Mouse (Mus musculus) spleen, postnatal 14 days (tissue): ENCODE results near the gene Pcare.
"Not testable (repeated sequence)": the region's sequence is repeated elsewhere in the genome, so short reads cannot be mapped to it uniquely, and the experiment has no call there.

Experiments used
- DNase-seq, 2 experiments: peaks; one replicate each; pipeline ENCODE4 v3.0.0; 2021 to 2022; ENCODE audit warnings: low spot score in 2 of 2

The Pcare gene

DNA sequence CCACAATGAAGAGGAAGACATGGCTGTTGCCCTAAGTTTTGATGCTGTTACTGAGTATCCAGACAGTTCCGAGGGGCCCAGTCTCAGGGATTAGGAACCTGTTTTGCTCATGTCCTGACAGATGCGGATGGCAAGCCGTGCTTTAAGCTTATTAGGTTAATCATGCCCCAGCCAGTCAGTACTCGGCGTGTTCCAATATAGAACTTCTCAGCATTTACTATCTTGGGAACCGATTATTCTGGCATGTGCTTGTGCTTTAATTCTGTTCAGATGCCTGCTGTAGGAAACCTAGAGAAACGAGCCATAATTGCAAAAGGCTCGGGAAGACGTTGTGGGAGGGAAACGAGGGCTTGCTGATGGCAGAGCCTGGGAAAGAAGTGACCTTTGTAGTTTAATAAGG, at the start of gene Pcare:
Gene Pcare, minus strand, starts transcription at position 64 of the 400 bp plus-strand sequence.
- no peak for DNase-seq

DNA sequence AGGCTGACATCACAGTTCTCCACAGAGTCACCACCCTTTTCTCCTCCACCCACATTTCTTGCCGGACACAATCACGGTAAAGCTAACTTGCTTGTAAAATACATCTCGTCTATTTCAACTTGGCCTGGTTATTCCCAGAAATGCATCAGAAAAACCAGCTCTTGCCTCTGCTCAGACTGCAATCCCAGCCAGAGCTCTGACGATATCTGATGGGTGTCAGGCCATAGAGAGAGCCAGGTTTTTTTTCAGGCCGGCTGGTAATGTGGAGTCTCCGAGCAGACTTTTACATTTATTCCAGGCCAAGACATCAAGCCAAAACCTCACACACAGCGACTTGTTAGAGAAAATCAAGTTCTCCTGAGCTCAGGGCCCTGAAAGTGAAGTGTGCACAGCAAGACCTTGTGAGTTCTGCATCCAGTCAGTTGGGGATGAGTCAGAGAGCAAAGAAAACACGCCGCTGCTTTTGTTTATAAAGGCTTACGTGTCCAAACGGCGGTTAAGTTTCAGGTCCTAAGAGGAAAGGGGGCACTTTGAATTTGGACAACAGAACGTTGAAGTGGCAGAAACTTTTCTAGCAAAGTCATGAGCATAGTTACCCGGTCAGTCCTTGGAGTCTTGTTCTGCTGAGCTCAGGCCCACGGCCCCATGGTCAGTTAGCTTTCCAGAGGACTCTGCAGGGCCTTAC, 43.0 kb upstream of the Pcare start:
- no peak for DNase-seq

DNA sequence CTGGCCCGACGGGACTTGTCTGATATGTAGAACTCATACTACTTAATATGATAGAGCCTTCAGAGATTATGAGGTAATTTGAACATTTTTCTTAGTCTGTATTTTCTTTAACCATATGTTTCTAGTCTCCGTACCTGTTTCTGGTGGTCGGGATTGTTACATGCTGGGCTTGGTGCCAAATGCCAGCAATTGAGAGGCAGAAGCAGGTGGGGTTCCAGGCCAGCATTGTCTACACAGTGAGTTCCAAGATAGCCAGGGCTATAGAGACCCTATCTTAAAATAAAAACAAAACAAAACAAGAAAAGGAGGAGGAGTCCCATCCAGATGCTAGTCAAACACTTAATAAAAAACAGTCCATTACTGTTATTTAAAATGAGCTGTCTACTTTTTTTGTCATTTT, 38.9 kb upstream of the Pcare start:
- no peak for DNase-seq

DNA sequence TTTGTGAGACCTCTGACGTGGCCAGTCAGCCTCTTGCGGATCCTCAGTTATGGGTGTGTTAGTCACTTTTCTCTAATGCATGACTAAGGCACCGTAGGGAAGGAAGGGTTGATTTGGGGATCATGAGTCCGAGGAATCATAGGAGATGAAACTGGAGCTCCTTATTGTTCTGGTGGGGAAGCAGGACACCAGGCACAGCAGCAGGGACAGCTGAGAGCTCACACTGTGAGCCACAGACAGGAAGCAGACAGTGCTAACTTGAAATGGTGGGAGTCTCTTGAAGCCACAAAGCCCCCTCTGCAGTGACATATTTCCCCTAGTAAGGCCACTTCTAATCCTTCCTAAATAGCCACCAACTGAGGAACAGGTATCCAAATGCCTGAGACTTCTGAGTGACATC, 38.4 kb upstream of the Pcare start:
- no peak for DNase-seq

DNA sequence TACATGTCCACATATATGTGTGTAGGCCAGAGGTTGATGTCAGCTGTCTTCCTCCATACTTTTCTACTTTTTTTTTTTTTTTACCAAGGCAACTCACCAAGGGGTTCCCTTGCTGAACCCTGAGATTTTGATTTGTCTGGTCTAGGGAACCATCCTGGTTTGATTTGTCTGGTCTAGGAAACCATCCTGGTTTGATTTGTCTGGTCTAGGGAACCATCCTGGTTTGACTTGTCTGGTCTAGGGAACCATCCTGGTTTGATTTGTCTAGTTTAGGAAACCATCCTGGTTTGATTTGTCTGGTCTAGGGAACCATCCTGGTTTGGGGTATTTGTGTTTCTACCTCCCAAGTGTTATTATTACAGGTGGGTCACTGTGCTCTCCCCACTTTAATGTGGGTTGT, 33.8 kb upstream of the Pcare start:
- DNase-seq, result no peak

DNA sequence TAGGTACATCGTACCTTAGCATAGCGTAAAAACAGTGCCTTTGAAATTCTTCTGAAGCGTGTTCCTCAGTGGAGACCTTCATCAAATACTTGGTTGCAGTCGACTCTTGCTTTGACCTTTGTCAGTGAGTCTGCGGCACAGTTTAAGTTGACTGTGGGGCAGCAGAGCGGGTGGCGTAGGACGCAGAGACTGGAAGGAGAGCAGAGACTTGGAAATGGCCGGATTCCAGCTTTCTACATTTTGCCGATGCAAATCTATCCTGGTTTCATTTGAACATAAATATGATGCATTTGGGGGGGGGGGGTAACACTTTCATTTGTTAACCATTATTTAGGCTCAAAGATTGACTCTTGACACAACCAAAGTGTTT, 30.7 kb upstream of the Pcare start:
- no peak for DNase-seq

DNA sequence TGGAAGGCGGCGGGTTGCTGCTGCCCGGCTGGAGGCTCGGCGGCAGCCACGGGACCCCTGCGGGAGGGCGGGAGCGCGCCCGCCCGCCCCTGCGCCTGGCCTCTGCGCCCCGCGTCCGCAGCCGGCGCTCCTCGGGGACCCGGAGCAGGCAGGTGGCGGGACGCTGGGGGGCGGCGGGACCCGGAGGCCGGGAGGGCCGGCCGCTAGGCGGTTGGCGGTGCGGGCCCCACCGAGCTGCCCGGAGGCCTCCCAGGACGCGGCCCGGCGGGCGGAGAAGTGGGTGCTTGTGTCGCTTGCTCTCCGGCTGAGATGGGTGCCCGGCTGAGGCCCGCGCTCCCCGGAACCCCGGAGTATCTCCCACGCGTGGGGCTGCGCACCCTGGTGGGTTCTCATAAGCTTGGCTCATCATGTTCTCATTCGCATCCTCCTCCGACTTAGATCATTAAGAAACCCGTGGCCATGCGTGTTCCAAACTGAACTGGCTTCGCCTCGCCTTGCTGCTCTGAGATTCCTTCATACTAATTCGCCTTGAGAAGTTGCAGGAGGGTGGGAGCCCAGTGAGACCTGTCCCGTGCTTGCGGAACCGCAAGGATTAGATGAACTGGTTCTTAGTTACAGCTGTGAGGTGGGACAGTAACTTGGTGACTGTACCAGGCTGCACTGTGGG, 30.1 kb upstream of the Pcare start:
- no peak for DNase-seq

DNA sequence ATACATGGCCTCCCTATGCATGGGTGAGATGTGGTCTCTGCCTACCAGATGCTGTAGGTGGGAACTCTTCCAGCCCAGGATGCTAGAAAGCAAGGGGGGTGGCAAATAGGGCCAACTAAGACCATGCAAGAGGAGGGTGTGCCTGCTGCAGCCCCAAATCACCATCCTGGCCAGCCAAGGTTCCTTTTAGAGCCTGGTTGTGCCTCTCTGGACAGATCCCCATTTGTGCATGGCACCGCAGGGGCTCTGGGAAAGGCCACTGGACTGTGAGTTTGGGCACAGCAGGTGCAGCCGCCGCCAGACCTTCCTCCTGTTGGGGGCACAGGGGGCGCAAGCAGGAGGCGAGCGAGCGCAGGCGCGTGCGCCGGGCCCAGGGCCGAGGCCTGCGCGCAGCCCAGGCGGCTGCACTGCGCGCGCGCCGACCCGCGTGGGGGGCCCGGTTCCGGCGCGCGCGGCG, 29.6 kb upstream of the Pcare start:
- DNase-seq, result no peak

DNA sequence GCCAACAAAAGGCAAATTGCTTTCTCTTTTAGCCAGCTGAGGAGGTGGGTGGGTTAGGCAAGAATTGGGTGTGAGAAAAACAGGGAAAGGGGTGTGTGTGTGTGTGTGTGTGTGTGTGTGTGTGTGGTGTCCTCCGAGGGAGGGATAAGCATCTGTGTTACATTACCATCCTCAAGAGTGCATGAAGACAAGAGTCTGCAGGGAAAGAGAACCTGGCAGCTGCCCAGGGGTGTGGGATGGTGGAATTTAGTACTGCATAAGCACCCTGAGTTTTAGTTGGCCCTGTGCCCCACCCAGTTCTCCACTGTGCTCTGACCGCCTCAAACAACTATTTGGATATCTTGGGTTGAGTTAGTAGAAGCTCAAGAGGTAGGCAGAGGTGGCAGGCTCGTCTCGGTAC, 28.3 kb upstream of the Pcare start:
- DNase-seq, result no peak

DNA sequence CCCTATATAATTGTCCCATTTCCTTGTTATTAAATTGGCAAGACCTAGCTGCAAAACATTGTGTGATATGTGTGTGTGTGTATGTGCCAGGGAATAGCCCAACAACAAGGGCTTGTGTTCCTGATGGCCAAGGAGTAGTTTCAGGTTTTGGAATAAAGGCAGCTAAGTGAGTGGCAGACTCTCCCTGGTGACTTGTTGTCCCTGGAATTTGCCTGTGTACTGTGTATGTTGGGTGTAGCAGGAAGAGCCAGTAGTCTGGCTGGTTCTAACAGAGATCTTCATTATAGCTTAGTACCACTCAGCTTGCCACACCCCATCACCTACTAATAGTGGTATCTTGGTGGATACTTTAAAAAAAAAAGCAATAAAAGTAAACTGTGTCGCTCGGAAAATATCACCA, 27.8 kb upstream of the Pcare start:
- no peak for DNase-seq

DNA sequence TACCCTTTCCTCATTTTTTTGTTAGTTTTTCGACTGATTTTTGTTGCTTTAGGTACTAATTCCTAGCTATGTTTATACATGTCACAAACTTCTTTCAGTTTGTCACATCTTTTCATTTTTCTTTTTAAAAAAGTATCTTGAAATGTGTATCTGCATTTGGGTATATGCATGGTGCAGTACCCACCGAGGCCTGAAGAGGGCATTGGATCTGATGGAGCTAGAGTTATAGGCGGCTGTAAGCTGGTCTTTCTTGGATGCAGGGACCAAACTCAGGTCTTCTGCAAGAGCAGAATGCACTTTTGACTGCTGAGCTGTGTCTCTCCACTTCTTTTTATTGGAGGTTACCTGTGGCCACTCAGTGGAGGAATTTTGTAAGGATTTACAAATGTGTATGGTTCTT, 26.0 kb upstream of the Pcare start:
- DNase-seq, result no peak

DNA sequence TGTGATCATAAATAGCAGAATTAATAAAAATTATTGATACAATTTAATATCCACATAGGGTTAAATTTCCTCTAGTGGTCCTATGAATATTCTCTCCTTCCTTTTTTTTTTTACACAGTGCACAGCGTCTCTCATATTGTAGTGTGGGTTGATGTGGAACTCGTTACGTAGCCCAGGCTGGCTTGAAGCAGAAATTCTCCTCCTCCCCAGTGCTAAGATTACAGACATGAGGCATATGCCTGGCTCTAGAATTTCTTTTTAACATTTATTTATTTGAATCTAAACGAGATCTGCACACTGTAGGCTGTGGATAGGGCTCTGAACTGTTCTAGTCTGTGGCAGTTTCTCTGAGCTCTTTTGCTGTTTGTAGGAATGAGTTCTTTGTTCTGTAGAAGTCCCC, 22.6 kb upstream of the Pcare start:
- DNase-seq, result no peak

DNA sequence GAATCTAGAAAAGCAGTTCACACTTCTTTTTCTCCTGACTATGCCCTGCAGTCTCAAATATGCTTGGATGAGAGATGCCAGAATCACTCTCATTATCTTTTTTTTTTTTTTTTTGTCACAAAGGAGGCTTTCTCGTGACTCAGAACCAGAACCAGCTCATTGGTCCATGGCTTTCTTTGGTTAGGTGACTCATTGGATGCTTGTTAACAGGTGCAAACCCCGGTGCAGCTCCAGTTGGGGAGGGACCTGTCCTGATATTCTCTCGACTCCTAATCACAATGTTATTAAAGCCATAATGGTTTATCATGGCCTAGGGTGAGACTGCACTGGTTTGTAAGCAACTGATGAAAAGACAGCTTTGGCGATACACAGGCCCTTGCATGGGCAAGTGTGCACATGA, 21.5 kb upstream of the Pcare start:
- DNase-seq, result no peak

DNA sequence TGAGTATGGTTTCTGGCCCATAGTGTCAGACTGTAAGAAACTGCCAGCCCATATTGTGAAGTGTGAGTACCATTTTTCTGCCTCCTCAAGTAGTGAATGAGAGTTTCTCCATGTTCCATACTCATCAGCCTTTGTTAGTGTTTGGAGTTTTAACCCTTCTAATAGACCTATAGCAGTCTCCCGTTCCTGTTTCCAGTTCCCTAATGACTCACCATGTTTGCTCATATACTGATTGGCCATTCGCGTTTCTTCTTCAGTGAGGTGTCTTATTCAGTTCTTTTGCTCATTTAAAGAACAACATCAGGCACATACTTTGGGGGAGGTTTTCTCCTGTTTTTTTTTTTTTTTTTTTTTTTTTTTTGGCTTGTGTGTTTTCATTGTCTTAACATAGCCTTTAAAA, 18.0 kb upstream of the Pcare start:
- DNase-seq, result no peak

DNA sequence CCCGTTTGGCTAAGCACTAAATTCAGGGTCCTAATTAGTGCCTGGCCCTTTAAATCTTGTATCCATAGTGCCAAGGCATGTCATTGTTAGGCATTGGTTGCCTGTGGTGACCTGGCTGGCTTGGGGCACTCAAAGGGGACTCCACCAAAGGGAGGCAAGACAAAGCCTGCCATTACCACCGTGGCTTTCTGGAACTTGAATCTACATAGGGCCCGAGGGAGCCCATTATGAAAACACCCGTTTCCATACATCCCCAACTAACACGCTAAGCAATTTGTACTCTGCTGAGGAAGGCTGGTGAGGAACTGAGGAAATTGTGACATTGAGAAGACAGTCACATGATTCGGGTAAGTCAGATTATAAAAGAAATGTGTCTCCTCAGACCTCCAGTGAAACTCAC, 16.9 kb upstream of the Pcare start:
- no peak for DNase-seq

DNA sequence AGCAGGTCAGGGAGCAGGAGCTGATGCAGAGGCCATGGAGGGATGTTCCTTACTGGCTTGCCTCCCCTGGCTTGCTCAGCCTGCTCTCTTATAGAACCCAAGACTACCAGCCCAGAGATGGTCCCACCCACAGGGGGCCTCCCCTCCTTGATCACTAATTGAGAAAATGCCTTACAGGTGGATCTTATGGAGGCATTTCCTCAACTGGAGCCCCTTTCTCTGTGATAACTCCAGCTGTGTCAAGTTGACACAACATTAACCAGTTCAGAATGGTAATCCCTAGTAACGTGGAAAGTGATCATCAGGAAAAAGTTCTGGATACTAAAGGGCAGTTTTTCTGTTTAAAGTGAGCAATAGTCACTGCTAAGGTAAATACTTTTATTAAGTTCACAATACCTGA, 15.5 kb upstream of the Pcare start, which contains the start of gene Clip4:
Gene Clip4, plus strand, starts transcription at position 301 of the 400 bp plus-strand sequence.
- DNase-seq, result not testable (repeated sequence)

DNA sequence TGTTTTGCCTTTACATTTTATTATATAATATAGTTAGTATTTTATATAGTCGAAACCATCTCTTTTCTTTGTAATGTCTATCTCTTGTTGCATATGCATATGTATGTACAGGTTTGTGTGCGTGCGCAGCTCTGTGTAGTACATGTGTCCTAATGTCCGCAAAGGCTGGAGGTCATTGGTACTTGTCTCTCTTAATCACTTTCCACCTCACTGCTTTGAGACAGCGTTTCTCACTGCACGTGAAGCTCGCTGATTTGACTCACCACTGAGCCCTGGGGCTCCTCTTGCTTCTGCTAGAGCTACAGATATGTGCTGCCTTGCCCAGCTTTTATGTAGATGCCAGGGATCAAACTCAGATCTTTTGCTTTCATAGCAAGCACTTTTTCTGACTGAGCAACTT, 7.8 kb upstream of the Pcare start:
- no peak for DNase-seq

DNA sequence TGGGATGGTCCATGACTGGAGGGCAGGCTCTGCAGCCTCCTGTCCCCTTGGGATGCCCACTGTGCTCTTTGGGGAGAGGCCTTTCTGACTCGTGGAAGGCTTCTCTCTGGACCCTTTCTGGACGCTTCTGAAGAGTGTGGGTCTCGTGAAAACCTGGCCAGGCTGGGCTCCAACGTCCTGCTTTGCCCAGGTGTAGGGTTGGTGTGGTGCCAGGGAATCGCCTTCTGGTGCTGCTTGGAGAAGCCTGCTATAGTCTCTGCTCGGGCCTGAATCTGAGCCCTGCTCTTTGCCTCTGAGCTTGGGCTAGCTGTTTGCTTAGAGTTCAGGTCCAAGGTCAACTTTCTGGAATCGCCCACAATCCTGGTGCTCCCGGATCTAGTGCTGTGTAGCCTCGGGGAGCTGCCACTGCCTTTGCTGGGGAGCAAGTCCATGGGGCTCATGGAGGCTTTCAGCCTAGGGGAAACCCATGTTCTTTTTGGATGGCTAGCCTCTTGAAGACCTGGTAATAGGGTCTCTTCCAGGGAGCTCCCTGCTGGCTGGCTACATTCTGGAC, 3.0 kb downstream of the Pcare start:
- DNase-seq, result no peak

DNA sequence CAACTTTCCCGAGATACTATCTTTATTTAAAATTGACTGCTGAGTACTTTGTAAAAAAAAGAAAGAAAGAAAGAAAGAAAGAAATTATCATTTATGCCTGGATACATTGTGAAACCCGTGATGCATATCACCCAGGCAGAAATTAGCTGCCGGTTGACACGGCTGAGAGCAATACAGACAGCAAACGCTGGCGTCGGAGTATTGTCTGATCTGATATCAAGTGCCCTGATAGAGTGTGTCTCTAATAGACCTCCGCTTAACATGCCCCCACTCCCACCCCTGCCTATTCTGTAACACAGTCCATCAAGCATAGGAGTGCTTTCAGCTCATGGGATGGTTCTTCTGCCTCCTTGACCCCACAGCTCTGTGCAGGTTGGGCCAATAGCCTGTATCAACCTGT, 5.1 kb downstream of the Pcare start:
- no peak for DNase-seq

DNA sequence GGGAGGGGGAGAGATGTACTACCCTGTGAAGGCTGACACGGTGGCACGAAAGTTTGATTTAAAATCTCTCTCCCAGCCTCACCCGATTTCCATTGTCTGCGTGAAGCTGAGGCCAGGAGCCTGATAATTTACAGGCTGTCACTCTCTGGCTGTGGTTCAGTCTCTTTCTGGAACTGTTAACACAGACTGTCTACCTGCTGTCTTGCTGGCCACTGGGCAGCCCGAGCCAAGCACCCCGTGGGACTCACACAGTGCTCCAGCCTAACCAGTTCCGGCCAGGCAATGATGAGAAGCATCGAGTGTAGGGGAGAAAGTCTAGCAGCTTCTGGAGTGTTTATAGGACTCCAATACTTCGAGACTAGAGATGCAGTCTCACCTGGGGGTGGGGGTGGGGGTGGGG, 6.6 kb downstream of the Pcare start:
- no peak for DNase-seq

DNA sequence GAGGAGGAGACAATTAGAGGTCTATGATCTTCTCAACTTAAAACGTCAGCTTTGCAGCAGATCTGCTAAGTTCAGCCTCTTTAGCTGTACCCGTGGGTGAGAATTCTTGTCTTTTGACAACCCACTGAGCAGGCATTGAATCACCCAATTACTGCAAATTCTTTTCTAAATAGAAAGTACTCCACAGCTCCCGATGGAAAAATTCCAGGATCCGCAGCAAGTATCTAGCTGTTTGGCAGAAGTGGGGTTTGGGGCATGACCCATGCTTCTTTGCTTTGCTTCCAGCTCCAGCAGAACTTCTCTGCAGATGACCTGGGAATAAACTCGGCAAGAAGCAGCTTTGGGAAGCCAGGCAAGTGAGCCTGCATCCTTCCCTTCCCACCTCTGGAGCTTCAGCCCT, 9.8 kb downstream of the Pcare start:
- no peak for DNase-seq

DNA sequence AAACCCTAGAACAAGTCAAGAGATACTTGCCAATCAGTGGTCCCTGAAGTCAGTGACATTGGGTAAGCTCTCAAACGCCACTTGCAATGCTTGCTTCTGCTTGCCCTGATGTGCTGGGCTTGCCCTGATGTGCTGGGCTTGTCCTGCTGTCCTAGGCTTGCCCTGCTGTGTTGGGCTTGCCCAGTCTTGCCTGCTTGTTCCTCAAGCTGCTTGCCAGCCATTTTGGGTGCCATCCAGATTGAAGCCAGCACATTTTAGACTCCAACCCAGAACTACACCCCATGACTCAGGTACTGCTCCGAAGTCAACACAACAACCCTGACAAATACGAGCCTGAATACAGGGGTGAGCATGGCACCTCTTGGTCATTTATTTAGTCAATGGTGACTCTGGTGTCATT, 10.5 kb downstream of the Pcare start:
- no peak for DNase-seq

DNA sequence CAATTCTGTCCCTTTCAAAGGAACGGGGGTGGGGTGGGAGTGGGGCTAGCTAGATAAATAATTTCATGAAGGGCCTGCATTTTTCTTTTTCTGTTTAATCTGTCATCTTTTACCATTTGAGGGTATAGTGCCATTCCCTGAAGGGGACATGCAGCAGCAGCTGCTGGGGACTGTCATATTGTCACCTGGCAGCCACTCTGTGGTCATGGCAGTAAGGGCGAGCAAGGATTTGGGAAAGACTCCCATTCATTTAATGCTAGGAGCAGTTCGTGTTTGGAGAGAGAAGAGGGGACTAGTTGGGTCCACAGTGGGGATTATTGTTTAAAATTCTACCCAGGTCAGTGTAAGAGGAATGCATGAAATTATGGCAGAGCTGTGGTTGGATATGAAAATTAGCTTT, 16.3 kb downstream of the Pcare start:
- DNase-seq, result no peak
